Mouse (Mus musculus) layer of hippocampus, adult 2 months (tissue): Measurements from ENCODE around the gene Xrcc6. TPM values are rescaled to one million over a fixed set of nuclear protein-coding genes. Genes with fewer than 3 reads are reported as not detected.
A peak's percentile ranks its signal among the peaks of the same experiment; 100 is the strongest.

Experiments used
- DNase-seq, 2 experiments: peaks; one replicate each; pipeline ENCODE4 v3.0.0; 2022; ENCODE audit warnings: low spot score in 2 of 2
- H3K27ac ChIP-seq: fragments of 200-600 bp; 2 replicates; pipeline ENCODE4 v1.8.1; 2022
- H3K4me3 ChIP-seq: fragments of 200-600 bp; 2 replicates; pipeline ENCODE4 v1.8.1; 2022; ENCODE audit warnings: mild to moderate bottlenecking
- CTCF ChIP-seq: fragments of 200-600 bp; conservative IDR thresholded peaks from 2 replicates; pipeline ENCODE4 v1.8.1; 2022; ENCODE audit warnings: antibody characterized with exemption, mild to moderate bottlenecking, moderate library complexity
- total RNA-seq, 2 experiments: library from RNA; stranded (reverse); gene quantifications; 2 replicates each; pipeline ENCODE4 v1.2.3; 2021

Gene Xrcc6
- total RNA-seq, 2 experiments from 2014 or later, result 20.6 to 26.3 TPM

- no peak for TF ChIP-seq CTCF
- H3K27ac ChIP-seq, result peak overlapping the region; percentile 81; the same call in 1 of the 2 replicates
- no peak for DNase-seq
- H3K4me3 ChIP-seq, result peak overlapping the region; percentile 99
Observed at GRCm38 (mm10) chr15:82016830-82017229, 29.2 kb downstream of the Xrcc6 start.

DNA sequence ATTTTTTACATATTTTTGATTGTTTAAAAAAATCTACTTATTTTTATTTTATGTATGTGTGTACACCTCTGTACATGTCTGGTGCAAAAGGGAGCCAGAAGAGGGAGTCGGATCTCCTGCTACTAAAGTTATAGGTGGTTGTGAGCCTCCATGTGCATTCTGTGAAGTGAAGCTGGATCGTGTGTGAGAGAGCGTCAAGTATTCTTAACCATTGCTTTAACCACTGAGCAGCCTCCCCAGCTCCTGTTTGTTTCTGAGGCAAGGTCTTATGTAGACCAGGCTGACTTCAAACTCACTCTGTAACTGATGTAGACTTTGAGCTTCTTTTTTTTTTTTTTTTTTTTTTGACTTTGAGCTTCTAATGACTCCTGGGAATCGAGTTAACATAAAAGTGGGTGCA is 29.8 kb downstream of the Xrcc6 start:
- no peak for TF ChIP-seq CTCF
- DNase-seq, result no peak
- no peak overlapping the region for H3K4me3 ChIP-seq
- no peak overlapping the region for H3K27ac ChIP-seq

GRCm38 (mm10) chr15:82019288-82019687 is 31.7 kb downstream of the Xrcc6 start:
- Histone ChIP-seq H3K27ac (no peak overlapping the region), H3K4me3 (no peak overlapping the region)
- DNase-seq, result no peak
- TF ChIP-seq CTCF, result no peak

GRCm38 (mm10) chr15:82022535-82023088 is 35.0 kb downstream of the Xrcc6 start:
- no peak for TF ChIP-seq CTCF
- no peak overlapping the region for H3K4me3 ChIP-seq

DNA sequence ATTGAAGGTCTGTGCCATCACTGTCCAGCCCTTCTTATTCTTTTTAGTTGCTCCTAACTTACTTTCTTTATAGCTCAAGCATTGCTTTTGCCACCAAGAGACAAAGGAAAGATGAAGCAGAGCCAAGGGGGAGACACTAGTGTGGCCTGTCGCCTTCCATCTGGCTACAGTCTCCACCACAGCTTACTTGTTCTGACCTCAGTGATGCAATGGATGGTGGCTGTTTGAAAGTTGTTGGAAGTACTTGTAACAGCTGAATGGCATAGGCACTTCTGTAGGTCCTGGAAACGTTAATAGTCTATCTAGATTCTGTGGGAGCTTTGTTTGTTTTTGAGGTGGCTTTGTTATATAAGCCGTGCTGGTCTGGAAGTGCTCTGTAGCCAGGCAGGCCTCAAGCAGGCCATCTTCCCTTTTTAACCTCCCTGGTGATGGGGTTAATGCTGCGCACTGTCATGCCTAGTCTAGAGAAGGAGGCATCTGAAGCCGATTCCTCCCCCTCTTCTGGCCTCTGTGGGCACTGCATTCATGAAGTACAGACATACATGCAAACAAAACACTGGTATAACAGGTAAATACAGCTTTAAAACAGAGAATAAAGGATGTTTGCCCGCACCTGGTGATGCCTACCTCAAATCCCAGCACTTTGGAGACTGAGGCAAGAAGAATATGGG is 36.5 kb downstream of the Xrcc6 start:
- Histone ChIP-seq H3K27ac (no peak overlapping the region), H3K4me3 (no peak overlapping the region)
- no peak for DNase-seq
- TF ChIP-seq CTCF, result no peak

More at GRCm38 (mm10) chr15:82022535-82023088, 35.0 kb downstream of the Xrcc6 start:
- no peak overlapping the region for H3K27ac ChIP-seq
- DNase-seq, result no peak

DNA sequence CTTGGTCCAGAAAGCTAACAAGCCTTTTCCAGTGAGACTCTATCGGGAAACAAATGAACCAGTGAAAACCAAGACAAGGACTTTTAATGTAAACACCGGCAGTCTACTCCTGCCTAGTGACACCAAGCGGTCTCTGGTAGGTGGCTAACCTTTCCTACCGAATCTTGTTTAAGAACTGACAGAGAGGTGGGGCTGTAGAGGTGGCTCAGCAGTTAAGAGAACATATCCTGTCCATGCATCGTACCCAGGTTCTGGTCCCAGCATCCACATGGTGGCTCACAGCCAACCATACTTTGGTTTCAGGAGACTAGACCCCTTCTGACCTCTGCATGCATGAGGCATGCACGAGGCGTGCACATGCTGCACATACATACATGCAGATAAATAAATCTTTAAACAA is 39.6 kb downstream of the Xrcc6 start:
- no peak for TF ChIP-seq CTCF
- no peak overlapping the region for H3K4me3 ChIP-seq
- DNase-seq, result no peak
- H3K27ac ChIP-seq, result no peak overlapping the region; the same call in 1 of the 2 replicates

- no peak for DNase-seq
- no peak for TF ChIP-seq CTCF
- Histone ChIP-seq H3K27ac (no peak overlapping the region; the same call in 1 of the 2 replicates), H3K4me3 (no peak overlapping the region)
Observed at GRCm38 (mm10) chr15:82027726-82028125, 40.1 kb downstream of the Xrcc6 start.

GRCm38 (mm10) chr15:82032386-82032785 is 44.8 kb downstream of the Xrcc6 start:
- Histone ChIP-seq H3K27ac (no peak overlapping the region), H3K4me3 (no peak overlapping the region)
- DNase-seq, result no peak
- TF ChIP-seq CTCF, result no peak

- no peak for TF ChIP-seq CTCF
- H3K4me3 ChIP-seq, result no peak within 1 kb of the TSS
Observed at GRCm38 (mm10) chr15:82033762-82034161, 46.1 kb downstream of the Xrcc6 start, which contains the start of gene Desi1. Gene Desi1, minus strand, starts transcription at chr15:82033862.

DNA sequence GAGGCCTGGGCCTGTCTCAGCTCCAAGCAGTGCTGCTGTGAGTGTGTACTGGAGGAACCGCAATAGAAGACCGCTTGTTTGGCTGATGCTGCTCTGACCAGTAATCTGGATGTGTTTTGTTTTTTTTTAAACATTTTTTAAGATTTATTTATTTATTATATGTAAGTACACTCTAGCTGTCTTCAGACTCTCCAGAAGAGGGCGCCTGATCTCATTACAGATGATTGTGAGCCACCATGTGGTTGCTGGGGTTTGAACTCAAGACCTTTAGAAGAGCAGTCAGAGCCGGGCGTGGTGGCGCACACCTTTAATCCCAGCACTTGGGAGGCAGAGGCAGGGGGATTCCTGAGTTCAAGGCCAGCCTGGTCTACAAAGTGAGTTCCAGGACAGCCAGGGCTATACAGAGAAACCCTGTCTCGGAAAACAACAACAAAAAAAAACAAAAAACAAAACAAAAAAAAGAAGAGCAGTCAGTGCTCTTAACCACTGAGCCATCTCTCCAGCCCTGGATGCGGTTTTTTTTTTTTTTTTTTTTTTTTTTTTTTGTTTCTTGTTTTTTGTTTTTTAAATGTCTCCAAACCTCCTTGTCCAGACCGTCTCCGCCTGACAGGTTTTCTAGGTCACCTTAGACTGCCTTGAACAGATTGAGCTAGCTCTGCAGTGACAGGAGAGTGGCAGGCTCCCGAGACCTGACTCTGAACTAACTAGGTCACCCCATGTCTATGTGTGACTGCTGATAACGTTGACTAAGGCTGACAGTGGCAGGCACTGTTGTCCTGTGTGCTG is 48.5 kb downstream of the Xrcc6 start:
- H3K27ac ChIP-seq, result no peak overlapping the region
- DNase-seq, result peak in 1 of 2 experiments; percentile 33
- peak; percentile 77 for TF ChIP-seq CTCF
- H3K4me3 ChIP-seq, result no peak overlapping the region

More at GRCm38 (mm10) chr15:82033762-82034161, 46.1 kb downstream of the Xrcc6 start, which contains the start of gene Desi1:
- no peak for DNase-seq
- no peak within 1 kb of the TSS for H3K27ac ChIP-seq

GRCm38 (mm10) chr15:82040650-82041049 is 53.0 kb downstream of the Xrcc6 start:
- peak in 1 of 2 experiments; percentile 40 for DNase-seq
- Histone ChIP-seq H3K27ac (no peak overlapping the region), H3K4me3 (no peak overlapping the region)
- TF ChIP-seq CTCF, result peak; percentile 92

DNA sequence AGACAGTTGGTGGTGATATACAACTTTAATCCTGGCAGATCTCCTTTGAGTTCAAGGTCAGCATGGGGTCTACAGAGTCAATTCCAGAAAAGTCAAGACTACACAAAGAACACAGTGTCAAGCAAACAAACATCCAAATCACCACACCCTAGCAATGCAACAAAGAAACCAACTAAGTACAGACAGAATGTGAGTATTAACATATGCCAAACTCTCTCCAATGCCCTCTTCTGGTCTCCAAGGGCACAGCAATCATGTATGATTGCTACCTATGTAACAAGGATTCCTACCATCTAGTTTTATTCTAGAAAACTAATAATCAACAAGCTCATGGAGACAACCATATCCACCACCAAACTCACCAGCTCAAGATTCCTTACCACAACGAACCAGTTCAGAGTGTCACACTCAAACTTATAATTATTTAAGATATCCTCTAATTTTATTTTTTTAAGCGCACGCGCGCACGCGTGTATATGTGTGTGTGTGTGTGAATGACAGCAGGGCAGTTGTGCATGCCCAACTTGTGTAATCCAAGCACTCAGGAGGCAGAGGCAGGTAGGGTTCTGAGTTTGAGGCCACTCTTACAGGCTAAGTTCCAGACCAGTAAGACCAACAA is 56.6 kb downstream of the Xrcc6 start:
- Histone ChIP-seq H3K4me3 (no peak overlapping the region), H3K27ac (no peak overlapping the region)
- peak; percentile 75 for TF ChIP-seq CTCF
- no peak for DNase-seq
